Mouse (Mus musculus) brown adipose tissue, adult 24 weeks (tissue): Measurements from ENCODE around the gene Mss51. TPM values are rescaled to one million over a fixed set of nuclear protein-coding genes. Genes with fewer than 3 reads are reported as not detected.
A peak's percentile ranks its signal among the peaks of the same experiment; 100 is the strongest.

Experiments
- H3K27ac ChIP-seq: fragments of 200-500 bp; replicated peaks from 2 replicates; pipeline ENCODE4 v1.5.1; 2012; ENCODE audit warnings: low read depth, mild to moderate bottlenecking, low read length
- H3K4me1 ChIP-seq: fragments of 200-500 bp; 2 replicates; pipeline ENCODE4 v1.6.1; 2012; ENCODE audit warnings: low read length, mixed read lengths; ENCODE audit not compliant: control insufficient read depth, insufficient read depth, insufficient read length
- H3K4me3 ChIP-seq: fragments of 200-500 bp; 2 replicates; pipeline ENCODE4 v1.5.1; 2012; ENCODE audit warnings: low read depth, mild to moderate bottlenecking, low read length, moderate library complexity; ENCODE audit not compliant: insufficient read depth
- polyA plus RNA-seq: library from polyadenylated mRNA; stranded (reverse); fragments of >200 nt; gene quantifications from 2 replicates; pipeline ENCODE4 v1.2.4, GENCODE M21; 2012; ENCODE audit not compliant: missing spikeins, insufficient read depth, insufficient read length

Mss51 gene
- polyA plus RNA-seq: not detected in 2 replicates

DNA sequence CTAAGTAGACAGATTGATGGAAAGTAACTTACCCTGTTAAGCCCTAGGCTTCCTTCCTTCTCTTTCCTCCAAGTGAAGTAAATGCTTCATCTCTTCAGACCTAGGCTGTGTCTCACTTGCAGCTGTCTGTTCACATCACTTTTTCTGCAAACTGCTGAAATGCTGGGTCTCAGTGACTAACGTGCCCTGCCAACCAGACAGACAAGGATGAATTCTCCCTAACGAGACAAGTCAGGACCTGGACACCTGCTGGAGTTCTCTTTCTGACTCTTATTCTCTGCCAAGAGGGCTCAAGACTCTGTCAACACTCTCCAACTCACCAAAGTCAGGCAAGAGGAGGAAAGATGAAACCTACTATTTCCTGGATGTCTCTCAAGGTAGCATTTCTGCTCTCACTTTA is at the start of gene Mss51:
Mss51 (minus strand) TSS at position 299 of the 400 bp plus-strand sequence.
- Histone ChIP-seq H3K4me3 (no peak within 1 kb of the TSS), H3K4me1 (no peaks in the 10 kb centered on the region), H3K27ac (no peak within 1 kb of the TSS)

DNA sequence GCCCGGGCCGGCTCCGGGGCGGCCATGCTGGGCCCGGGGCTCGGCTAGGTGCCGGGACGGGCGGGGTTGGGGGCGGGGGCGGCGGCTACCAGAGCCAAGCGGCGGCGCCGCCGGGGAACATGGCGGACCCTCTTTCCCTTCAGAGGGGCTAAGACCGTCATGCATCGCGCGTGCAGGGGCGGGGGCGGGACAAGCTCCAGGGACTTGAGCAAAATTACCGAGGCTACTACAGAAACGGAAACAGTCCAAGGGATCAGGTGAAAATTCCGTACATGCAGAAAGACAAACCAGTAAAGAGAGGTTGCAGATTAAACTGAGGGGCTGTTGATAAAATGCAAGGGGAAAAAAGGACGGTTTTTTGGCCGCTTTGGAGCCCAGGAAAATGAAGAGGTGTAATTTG is 49.7 kb upstream of the Mss51 start, which contains the start of gene Ppp3cb:
Ppp3cb (minus strand) TSS at position 159 of the 400 bp plus-strand sequence.
- H3K4me1 ChIP-seq: no peaks in the 10 kb centered on the region

DNA sequence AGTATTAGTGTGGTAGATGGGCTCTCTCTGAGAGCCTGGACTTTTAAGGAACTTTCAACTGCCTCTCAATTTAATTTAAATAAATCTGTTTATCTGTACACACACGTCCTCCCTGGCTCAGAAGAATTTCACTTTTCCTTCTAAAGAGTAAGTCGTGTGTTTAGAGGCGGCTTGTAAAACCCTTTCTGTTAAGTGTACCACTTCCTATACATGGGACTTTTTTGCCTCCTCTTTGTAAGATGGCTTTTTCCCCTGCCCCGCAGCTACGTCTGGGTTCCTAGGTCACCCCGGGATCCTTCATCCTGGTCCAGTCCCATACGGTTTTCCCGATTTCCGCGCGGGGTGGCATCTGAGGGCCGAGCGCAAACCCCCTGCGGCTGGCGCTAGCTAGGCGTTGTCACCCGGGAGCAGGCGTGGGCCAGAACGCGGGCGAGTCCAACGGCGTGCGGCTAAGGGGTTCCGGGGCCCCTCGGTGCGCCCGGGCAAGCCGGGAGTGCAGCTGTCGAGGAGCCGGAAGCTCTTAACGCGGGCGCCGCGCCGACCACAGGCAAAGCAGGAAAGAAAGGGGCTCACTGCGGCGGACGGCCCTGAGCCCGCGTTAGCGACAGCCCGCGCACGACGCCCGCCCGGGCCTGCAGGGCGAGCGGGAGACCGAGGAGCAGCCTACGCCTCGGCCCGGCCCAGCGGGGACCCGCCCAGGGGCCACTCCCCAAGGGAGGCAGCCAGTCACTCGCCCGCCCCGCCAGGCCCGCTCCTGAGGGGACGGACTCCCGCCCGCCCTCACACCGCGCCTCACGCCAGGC is 49.0 kb upstream of the Mss51 start:
- peak overlapping the region; percentile 99 for H3K4me3 ChIP-seq
- no peaks in the 10 kb centered on the region for H3K4me1 ChIP-seq
- peak overlapping the region; percentile 85 for H3K27ac ChIP-seq

More for the DNA sequence above, 49.7 kb upstream of the Mss51 start, which contains the start of gene Ppp3cb:
- Histone ChIP-seq H3K27ac (peak within 1 kb of the TSS; percentile 85), H3K4me3 (peak within 1 kb of the TSS; percentile 99)

DNA sequence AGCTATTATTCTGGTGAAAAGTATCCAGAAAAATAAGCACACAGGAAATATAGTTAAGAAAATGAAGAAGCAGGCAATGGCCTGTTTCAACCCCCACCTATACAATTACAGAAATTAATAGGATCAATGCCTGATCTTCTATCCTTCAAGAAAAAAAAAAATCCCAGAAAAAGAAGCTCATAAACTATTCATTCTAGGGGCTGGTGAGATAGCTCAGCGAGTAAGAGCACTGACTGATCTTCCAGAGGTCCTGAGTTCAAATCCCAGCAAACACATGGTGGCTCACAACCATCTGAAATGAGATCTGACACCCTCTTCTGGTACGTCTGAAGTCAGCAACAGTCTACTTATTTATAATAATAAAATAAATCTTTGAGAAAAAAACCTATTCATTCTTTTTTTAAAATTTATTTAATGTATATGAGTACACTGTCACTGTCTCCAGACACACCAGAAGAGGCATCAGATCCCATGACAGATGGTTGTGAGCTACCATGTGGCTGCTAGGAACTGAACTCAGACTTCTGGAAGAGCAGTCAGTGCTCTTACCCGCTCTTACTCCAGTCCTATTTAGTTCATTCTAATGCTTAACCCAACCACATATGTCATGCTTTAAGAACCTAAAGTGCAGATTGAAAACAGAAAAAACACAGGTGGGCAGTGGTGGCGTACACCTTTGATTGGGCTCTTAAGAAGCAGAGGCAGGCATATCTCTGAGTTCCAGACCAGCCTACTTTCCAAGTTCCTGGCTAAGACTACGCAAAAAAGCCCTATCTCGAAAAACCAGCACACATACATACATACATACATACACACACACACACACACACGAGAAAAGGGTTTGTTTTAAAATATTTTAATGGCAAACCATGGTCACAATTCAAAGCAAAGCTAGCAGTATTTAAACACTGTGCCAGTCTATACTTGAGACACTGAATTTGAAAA is 48.0 kb upstream of the Mss51 start:
- Histone ChIP-seq H3K27ac (no peak overlapping the region), H3K4me3 (peak overlapping the region; percentile 40), H3K4me1 (no peaks in the 10 kb centered on the region)

DNA sequence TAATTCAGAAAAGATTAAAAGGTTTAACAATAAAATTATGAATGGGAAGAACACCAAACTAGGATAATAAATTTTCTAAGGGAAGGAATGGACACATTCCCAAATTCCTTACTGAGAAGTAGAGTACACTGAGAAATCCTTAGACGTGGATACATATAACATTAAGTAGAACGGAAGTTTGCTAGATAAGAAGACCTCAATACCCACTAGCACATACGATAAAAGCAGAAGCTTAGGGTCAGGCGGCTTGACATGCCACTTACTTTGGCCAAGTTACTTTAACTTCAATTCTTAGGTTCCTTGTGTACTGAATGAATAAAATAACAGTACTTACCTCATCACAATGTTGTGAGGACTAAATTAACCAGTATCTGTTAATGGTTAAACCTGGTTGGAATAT is 32.9 kb upstream of the Mss51 start:
- Histone ChIP-seq H3K27ac (no peak overlapping the region), H3K4me1 (no peaks in the 10 kb centered on the region), H3K4me3 (no peak overlapping the region)

DNA sequence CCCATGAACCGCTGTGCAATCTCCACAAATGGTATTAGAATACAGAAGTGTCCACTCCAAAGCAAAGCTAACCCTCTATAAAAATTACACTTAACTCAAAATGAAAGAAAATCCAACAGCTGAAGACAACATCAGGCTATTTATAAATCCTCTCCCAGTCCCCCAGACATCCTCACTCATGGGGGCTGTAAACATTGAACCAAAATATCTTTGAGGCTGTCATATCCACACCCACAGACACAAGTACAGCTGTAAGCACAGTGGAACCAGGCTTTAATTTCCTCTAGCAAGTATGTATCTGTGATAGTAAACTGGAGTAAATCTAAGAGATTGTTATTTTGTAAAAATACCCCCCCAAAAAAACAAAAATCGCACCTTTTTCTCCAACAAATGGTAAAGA is 23.5 kb upstream of the Mss51 start:
- Histone ChIP-seq H3K4me3 (no peak overlapping the region), H3K4me1 (no peaks in the 10 kb centered on the region; the same call in 1 of the 2 replicates), H3K27ac (no peak overlapping the region)

DNA sequence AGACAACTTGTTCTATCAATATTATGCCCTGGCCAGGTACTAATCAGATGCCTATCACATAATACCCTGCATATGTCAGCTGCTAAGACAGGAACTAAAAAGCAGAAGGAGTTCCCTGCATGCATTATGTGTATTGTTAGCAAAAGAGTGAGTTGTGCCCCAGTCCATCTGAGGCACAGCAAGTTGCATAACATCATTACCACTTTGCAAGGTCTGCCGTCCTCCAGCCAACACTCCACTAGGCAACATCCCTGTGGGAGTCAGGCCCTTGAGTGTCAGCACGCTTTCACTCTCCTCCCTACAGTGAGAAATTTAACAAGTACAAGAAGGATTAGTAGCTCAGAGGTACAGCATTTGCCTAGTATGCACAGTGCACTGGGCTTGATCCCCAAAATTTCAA is 11.7 kb upstream of the Mss51 start:
- H3K4me1 ChIP-seq: no peaks in the 10 kb centered on the region
- H3K4me3 ChIP-seq: no peak overlapping the region
- no peak overlapping the region for H3K27ac ChIP-seq

DNA sequence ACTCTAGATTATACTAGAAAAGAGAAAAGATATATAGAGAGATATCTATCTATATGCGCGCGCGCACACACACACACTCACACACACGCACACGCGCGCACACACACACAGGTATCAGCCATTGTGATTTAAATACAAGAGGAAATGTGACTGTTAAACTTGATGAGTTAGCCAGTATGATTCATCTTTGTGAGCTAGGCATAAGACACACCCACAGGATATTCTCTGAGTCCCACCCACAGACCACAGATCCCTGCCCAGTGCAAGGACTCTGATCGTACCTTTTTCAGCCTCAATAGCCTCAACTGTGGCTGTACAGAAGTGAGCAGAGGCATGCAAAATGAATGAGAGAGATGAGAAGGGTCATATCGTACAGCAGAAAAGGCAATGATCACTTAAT is 6.3 kb upstream of the Mss51 start:
- Histone ChIP-seq H3K4me1 (no peaks in the 10 kb centered on the region), H3K4me3 (no peak overlapping the region), H3K27ac (no peak overlapping the region)

DNA sequence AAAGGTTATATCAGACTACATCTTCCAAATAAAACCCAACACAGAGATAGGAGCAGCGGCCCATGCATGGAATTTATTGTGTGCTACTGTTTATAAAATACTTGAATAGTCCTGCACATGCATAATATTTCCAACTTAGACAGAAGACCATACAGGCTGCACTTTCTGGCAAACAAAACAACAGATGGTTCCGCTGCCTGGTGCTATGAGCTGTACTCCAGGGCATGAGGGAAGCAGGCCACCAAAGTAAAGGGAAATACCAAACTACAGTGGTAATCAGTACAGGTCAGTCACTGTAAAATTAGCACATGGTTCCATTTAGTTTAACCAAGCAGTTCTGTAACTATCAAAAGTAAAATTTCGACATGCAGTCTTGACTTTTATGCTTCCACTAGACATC is 3.3 kb upstream of the Mss51 start:
- no peak overlapping the region for H3K4me3 ChIP-seq
- H3K27ac ChIP-seq: no peak overlapping the region
- H3K4me1 ChIP-seq: no peaks in the 10 kb centered on the region

DNA sequence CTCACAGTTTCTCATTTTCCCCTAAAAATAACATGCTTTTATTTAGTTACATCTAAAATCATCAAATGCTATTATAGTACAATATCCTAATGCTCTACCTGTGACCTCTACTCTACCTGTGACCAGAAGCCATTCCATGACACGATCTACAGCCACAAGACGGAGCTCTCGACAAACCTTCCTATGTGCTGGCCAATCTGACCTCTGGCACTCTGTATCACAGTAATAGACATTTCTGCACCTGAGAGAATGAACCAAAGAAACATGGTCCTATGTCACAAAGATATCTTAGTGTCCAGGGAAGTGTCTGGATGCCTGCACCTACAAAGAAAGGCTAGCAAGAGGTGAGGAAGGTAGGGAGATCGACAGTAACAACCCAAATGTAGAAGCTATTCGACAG is 10.7 kb downstream of the Mss51 start:
- Histone ChIP-seq H3K27ac (no peak overlapping the region), H3K4me3 (no peak overlapping the region), H3K4me1 (no peaks in the 10 kb centered on the region)

DNA sequence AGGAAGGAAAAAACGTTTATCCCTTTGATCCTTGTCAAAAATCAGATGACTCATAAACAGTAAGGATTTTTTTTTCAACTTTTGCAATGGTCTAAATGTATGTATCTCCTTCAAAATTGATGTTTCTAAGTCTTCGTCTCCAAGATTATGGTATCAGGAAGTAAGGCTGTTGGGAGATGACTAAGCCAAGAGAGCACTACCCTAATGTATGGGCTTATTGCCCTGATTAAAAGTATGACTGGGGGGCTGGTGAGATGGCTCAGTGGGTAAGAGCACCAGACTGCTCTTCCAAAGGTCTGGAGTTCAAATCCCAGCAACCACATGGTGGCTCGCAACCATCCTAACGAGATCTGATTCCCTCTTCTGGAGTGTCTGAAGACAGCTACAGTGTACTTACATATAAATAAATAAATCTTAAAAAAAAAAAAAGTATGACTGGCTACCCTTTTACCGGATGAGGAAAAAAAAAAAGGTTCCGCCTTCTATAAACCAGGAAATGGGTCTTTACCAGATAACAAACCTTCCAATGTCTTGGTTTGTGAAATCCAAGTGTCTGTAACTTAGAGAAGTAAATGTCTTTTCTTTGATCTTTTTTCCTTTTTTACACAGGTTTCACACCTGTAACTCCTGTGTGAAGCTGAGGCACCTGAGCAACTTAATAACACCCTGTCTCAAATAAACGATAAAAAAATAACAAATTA is 14.5 kb downstream of the Mss51 start:
- no peak overlapping the region for H3K4me3 ChIP-seq
- no peak overlapping the region for H3K27ac ChIP-seq
- peaks cover 3% of the 10 kb centered on the region for H3K4me1 ChIP-seq

DNA sequence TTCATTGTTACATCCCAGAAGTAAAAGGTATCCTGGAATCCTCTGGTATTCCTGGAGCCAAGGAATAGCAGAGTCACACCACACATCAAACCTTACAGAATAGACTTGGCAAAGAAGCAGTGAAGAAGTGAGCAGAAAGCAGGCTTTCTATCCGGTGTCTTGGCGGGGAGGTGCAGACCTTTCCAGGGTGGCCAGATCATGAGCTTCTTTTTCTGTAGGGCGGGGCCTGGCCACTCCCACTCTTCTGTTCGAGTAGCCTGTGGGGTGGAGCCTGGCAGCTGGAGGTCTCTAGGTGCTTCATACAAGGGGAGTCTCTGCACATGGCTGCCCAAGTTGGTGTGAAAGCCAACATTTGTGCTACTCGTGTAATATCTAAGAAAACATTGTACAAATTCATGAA is 15.5 kb downstream of the Mss51 start:
- Histone ChIP-seq H3K27ac (no peak overlapping the region), H3K4me1 (peaks cover 3% of the 10 kb centered on the region), H3K4me3 (no peak overlapping the region)

DNA sequence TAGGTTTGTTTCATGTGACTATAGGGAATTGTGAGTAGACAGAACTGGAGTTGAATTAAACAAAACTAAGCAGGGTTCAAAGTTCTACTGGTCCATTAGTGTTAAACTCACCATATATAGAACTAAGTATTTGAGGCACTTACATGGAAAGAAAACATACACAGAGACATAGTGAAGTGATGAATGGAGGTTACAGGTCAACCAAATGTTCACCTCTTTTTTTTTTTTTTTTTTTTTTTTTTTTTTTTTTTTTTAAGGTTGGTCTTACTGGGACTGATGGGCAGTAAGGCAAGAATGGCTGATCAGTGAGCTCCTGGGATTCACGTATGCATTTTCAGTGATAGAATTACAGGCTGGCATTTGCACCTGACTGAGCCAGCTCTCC is 16.5 kb downstream of the Mss51 start:
- Histone ChIP-seq H3K4me3 (peak overlapping the region; percentile 83), H3K27ac (peak overlapping the region; percentile 93), H3K4me1 (peaks cover 3% of the 10 kb centered on the region)

DNA sequence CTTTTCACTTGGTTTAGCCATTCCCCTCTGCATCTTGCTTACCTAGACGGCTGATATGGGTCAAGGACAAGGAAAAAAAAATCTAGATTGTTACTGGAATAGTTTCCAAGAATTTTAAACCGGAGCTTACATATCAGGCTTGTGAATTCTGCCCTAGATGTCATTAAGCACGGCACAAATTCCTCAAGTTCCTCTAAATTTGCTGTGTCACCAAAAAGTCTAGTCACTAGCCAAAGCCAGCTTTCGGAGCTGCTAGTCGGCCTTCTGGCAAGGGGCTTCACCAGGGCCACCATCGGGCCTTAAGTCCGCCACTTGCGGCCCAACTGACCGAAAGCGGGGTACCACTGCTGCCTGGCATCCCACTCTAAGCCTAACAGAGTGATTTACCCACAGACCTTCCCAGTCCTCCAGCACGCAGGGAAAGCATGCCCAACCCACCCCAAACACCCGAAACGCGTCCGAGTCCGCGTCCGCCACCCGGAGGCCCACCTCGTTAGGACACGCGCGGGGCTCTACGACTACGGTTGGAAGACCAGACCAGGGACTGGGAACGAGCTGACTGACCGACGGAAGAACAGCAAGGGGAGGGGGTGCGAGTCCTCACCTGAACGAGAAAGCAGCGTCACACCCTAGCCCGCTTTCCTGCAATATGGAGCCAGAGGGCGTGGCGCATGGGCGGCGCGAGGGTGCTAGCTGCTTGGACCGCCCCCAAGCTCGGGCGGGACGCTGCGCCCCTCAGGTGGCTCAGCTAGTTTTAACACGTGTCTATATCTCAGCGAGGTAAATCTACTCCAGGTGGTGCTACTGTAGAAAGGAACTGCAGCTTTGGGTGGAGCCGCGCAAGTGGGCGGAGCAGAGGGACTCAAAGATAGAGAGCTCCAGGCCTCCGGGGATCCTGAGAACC is 17.2 kb downstream of the Mss51 start, which contains the start of gene Anxa7:
Anxa7 (minus strand) TSS at position 843 of the 904 bp plus-strand sequence.
- Histone ChIP-seq H3K4me3 (peak within 1 kb of the TSS; percentile 83), H3K27ac (peak within 1 kb of the TSS; percentile 93), H3K4me1 (peaks cover 3% of the 10 kb centered on the region)
